Mouse (Mus musculus): ENCODE results near the gene Pcyt2. TPM values are rescaled to one million over a fixed set of nuclear protein-coding genes. Genes with fewer than 3 reads are reported as not detected.

Pcyt2 gene
- polyA plus RNA-seq, 1 experiment from 2014 or later = 93.9 TPM

DNA sequence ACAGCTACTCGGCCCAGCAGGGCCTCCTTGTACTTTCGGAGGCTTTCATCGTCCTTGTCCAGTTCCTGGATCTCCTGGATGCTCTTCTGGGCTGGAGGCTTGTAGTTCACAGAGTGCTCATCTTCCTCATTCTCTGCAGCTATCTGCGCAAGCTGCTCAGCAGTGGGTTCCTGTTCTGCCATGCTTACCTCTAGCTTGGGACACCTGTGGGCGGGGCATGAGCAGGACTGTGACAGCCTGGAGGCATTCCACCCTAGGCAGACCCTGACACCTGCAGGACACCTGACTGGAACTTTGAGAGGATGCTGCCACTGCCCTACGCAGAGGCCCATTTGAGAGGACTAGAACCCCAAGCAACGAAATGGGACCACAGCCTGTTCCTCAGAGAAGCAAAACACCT, 37.5 kb downstream of the Pcyt2 start:
- Histone ChIP-seq H3K4me1 (ENCODE audit: insufficient read depth, low read depth, low read length) (peaks cover 10% of the 10 kb centered on the region), H3K27ac (ENCODE audit: low read length) (peak overlapping the region; percentile 95), H3K9ac (replicated peaks; ENCODE audit: low read depth) (peak overlapping the region; percentile 86), H3K9me3 (ENCODE audit: low read length) (no peaks in the 10 kb centered on the region), H3K4me3 (ENCODE audit: low read depth, low read length) (peak overlapping the region; percentile 87), H3K27me3 (replicated peaks; ENCODE audit: insufficient read depth, low read length) (no peaks in the 10 kb centered on the region), H3K4me2 (replicated peaks; ENCODE audit: low read depth, low read length) (peak overlapping the region; percentile 79), H3K36me3 (ENCODE audit: insufficient read depth, low read length) (peaks cover 17% of the 10 kb centered on the region; the same call in 1 of the 2 replicates)
- WGBS = 41% methylated on average over 7 of the region's 7 CpGs
- DNase-seq (ENCODE audit: low spot score) = peak; percentile 40
- no peak for TF ChIP-seq CTCF (IDR thresholded peaks at IDR 0.05)
- TF ChIP-seq EP300 (IDR thresholded peaks at IDR 0.05) = no peak
- ATAC-seq = no peak

- 46% methylated on average over 15 of the region's 15 CpGs for WGBS
- peak overlapping the region; percentile 95; the same call in 1 of the 2 replicates for H3K27ac ChIP-seq (ENCODE audit: low read length)
- H3K4me2 ChIP-seq (replicated peaks; ENCODE audit: low read depth, low read length) = peak overlapping the region; percentile 79
- H3K9ac ChIP-seq (replicated peaks; ENCODE audit: low read depth) = peak overlapping the region; percentile 86; the same call in 1 of the 2 replicates
- ATAC-seq (no peak), DNase-seq (ENCODE audit: low spot score) (peak; percentile 69)
- peak overlapping the region; percentile 87 for H3K4me3 ChIP-seq (ENCODE audit: low read depth, low read length)
- TF ChIP-seq CTCF (IDR thresholded peaks at IDR 0.05) (peak; percentile 92), EP300 (IDR thresholded peaks at IDR 0.05) (no peak)
- no peaks in the 10 kb centered on the region for H3K27me3 ChIP-seq (replicated peaks; ENCODE audit: insufficient read depth, low read length)
- no peaks in the 10 kb centered on the region for H3K9me3 ChIP-seq (ENCODE audit: low read length)
- peaks cover 17% of the 10 kb centered on the region; the same call in 1 of the 2 replicates for H3K36me3 ChIP-seq (ENCODE audit: insufficient read depth, low read length)
- peaks cover 11% of the 10 kb centered on the region for H3K4me1 ChIP-seq (ENCODE audit: insufficient read depth, low read depth, low read length)
These were observed 38.2 kb downstream of the Pcyt2 start for GRCm38 (mm10) chr11:120579316-120580107.

DNA sequence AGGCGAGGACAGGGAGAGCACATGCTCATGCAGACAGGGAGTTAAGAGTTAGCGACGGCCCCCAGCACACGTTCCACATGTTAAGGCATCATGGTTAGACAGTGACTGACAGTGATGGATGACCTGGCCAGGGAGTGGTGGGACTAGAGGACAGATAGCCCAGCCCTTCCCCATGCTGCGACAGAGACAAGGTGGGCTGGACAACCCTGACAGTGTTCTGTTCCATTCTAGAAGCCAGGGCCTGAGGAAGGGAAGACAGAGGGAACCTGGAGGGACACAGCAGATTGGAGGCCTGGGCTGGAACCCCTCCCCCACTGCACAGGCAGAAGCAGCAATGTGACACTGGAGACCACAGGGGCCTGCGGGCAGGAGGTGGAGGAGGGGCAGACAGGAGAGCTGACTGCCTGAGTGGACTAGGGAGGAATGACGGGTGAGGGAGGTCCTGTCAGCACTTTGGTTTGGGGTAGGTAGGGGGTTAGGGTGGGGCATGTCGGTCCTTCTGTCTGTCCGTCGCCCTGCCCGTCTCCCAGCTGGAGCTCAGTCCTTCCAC, 39.0 kb downstream of the Pcyt2 start:
- H3K27ac ChIP-seq (ENCODE audit: low read length) = no peak overlapping the region
- no peaks in the 10 kb centered on the region for H3K27me3 ChIP-seq (replicated peaks; ENCODE audit: insufficient read depth, low read length)
- WGBS = 74% methylated on average over 11 of the region's 11 CpGs
- peaks cover 17% of the 10 kb centered on the region; the same call in 1 of the 2 replicates for H3K36me3 ChIP-seq (ENCODE audit: insufficient read depth, low read length)
- H3K4me2 ChIP-seq (replicated peaks; ENCODE audit: low read depth, low read length) = no peak overlapping the region
- no peaks in the 10 kb centered on the region for H3K9me3 ChIP-seq (ENCODE audit: low read length)
- TF ChIP-seq EP300 (IDR thresholded peaks at IDR 0.05) (no peak), CTCF (IDR thresholded peaks at IDR 0.05) (no peak)
- no peak overlapping the region for H3K9ac ChIP-seq (replicated peaks; ENCODE audit: low read depth)
- no peak overlapping the region for H3K4me3 ChIP-seq (ENCODE audit: low read depth, low read length)
- DNase-seq (ENCODE audit: low spot score) (no peak), ATAC-seq (no peak)
- peaks cover 15% of the 10 kb centered on the region for H3K4me1 ChIP-seq (ENCODE audit: insufficient read depth, low read depth, low read length)

GRCm38 (mm10) chr11:120578024-120578693, 39.6 kb downstream of the Pcyt2 start:
- Histone ChIP-seq H3K4me1 (ENCODE audit: insufficient read depth, low read depth, low read length) (peaks cover 15% of the 10 kb centered on the region), H3K9ac (replicated peaks; ENCODE audit: low read depth) (no peak overlapping the region), H3K27me3 (replicated peaks; ENCODE audit: insufficient read depth, low read length) (no peaks in the 10 kb centered on the region), H3K4me3 (ENCODE audit: low read depth, low read length) (no peak overlapping the region), H3K27ac (ENCODE audit: low read length) (no peak overlapping the region), H3K4me2 (replicated peaks; ENCODE audit: low read depth, low read length) (no peak overlapping the region), H3K36me3 (ENCODE audit: insufficient read depth, low read length) (peaks cover 17% of the 10 kb centered on the region; the same call in 1 of the 2 replicates), H3K9me3 (ENCODE audit: low read length) (no peaks in the 10 kb centered on the region)
- no peak for DNase-seq (ENCODE audit: low spot score)
- TF ChIP-seq CTCF (IDR thresholded peaks at IDR 0.05) (no peak), EP300 (IDR thresholded peaks at IDR 0.05) (no peak)
- no peak for ATAC-seq
- WGBS = 82% methylated on average over 10 of the region's 10 CpGs

GRCm38 (mm10) chr11:120577211-120578023, 40.3 kb downstream of the Pcyt2 start:
- 80% methylated on average over 7 of the region's 7 CpGs for whole genome bisulfite sequencing
- no peak overlapping the region for H3K27ac ChIP-seq (ENCODE audit: low read length)
- H3K9ac ChIP-seq (replicated peaks; ENCODE audit: low read depth) = no peak overlapping the region
- peak; percentile 65 for DNase-seq (ENCODE audit: low spot score)
- no peak for ATAC-seq
- peaks cover 15% of the 10 kb centered on the region for H3K4me1 ChIP-seq (ENCODE audit: insufficient read depth, low read depth, low read length)
- TF ChIP-seq EP300 (IDR thresholded peaks at IDR 0.05) = no peak
- TF ChIP-seq CTCF (IDR thresholded peaks at IDR 0.05) = peak; percentile 68
- no peaks in the 10 kb centered on the region for H3K27me3 ChIP-seq (replicated peaks; ENCODE audit: insufficient read depth, low read length)
- peaks cover 17% of the 10 kb centered on the region; the same call in 1 of the 2 replicates for H3K36me3 ChIP-seq (ENCODE audit: insufficient read depth, low read length)
- no peak overlapping the region for H3K4me2 ChIP-seq (replicated peaks; ENCODE audit: low read depth, low read length)
- no peak overlapping the region for H3K4me3 ChIP-seq (ENCODE audit: low read depth, low read length)
- no peaks in the 10 kb centered on the region for H3K9me3 ChIP-seq (ENCODE audit: low read length)
